Mouse (Mus musculus) regulatory T cell (primary cell): Measurements from ENCODE around the gene Hmbs.

Experiments
- in situ Hi-C: fragments of 300-600 bp; cut with MboI, MseI; formaldehyde crosslinking; loops from one replicate; pipeline ENCODE4 v1.15.1; 2025; ENCODE audit warnings: high pct_unique_total_duplicates

Hmbs gene

GRCm38 (mm10) chr9:44292490-44292889 lies 51.5 kb downstream of the Hmbs start:
- in situ Hi-C loops: no loop called here

DNA sequence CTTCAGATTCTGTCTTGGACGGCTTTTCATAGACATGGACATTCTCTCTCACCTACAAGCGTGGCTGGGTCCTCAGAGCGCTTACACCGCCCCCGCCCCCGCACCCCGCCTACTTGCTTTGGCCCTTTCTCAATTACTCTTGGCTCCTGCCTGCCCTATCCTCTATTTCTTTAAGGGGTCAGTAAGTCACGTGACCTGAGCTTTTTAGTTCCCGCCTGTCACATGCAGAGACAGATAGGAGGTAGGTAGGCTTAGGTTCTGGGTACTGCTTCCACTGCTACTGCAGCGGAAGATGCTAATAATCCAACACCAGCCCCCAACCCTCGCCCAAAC lies 55.1 kb downstream of the Hmbs start:
- in situ Hi-C loops: no loop called here

GRCm38 (mm10) chr9:44288076-44288958 lies 55.7 kb downstream of the Hmbs start, which contains the start of gene Abcg4:
TSS of gene Abcg4 (minus strand) at chr9:44288615.
- in situ Hi-C loops: no loop called here

DNA sequence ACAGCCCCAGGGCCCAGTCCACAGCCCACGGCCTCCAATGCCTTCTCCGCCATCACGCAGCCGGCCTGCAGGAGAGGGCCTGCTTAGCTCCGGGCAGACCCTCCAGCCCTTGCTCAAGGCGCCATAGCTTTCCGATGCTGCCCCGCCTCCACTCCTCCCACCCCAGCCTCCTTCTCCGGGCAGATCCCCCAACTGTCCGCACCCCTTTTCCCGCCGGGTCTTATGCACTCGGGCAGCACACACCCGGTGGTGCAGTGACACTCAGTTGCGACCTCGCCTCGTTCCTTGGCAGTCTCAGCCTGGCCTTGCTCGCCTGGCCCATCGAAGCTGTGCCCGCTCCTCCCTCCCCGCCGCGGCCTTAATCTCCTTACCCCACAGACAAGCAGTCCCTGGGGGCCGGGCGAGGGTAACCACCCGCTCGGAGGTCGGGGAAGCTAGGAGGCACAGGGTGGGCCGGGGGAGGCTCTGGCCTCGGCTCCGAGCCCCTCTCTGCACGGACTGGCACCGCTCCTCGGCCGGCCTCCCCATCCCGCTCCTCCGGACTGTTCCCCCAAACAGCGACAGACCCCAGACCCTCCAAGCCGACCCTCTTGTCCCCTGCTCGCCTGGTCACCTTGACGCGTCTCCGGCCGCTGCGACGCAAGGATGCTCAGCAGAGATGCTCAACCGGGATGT lies 56.5 kb downstream of the Hmbs start:
- in situ Hi-C loops: no loop called here

DNA sequence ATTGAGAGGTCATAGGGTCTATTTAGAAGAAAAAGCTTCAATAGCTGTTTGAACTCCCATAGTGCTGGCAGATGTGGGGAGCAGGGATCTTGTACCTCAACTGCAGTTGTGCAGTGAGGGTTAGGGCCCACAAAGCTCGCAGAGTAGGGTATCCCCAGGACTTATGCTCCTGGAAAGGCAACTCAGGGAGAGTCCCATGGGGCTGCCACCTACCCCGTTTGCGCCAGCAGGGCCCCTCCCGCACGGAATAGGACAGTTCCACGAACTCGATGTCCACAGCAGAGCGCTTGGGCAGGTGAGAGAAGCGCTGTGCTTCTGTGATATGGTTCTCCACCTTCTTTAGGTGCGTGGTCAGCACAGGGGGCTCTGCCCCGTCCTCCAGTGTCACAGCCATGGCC lies 57.0 kb downstream of the Hmbs start:
- in situ Hi-C loops: no loop called here
